Mouse (Mus musculus) monocyte, adult 59 days (primary cell): ENCODE results near the gene Mlf1. TPM values are rescaled to one million over a fixed set of nuclear protein-coding genes. Genes with fewer than 3 reads are reported as not detected.

Experiments used
- total RNA-seq, 2 experiments: library from RNA; stranded (reverse); gene quantifications; one replicate each; pipeline ENCODE4 v1.2.4; 2023

The Mlf1 gene
- 1 to 10 TPM; 1.2 to 2.2 TPM for total RNA-seq

GRCm38 (mm10) chr3:67373872-67374271 lies at the start of gene Mlf1:
Gene Mlf1, plus strand, starts transcription at chr3:67374097.

GRCm38 (mm10) chr3:67375063-67375462 lies 1.2 kb downstream of the Mlf1 start, which contains the start of gene Gm17402:
Gene Gm17402, minus strand, starts transcription at chr3:67375163.

GRCm38 (mm10) chr3:67429999-67430380 lies 56.1 kb downstream of the Mlf1 start, which contains the start of gene Gfm1:
Gene Gfm1, plus strand, starts transcription at chr3:67430096.

Other genes starting within 250 kb of the Mlf1 start
- not detected for gene Gm17402, start 1.1 kb downstream of the Mlf1 start, total RNA-seq
- 10 to 100 TPM; 27.1 to 29.5 TPM for gene Gfm1, start 56.0 kb downstream of the Mlf1 start, total RNA-seq
- gene Lxn, start 89.8 kb downstream of the Mlf1 start, total RNA-seq, result 10 to 100 TPM; 11.3 to 13.3 TPM
- gene Rarres1, start 141.4 kb downstream of the Mlf1 start, total RNA-seq, result not detected
- gene Mfsd1, start 208.6 kb downstream of the Mlf1 start, total RNA-seq, result 100 to 1,000 TPM; 110 to 122 TPM